ENCODE assay signal across 38 mouse cellular contexts in the genomic region with DNA sequence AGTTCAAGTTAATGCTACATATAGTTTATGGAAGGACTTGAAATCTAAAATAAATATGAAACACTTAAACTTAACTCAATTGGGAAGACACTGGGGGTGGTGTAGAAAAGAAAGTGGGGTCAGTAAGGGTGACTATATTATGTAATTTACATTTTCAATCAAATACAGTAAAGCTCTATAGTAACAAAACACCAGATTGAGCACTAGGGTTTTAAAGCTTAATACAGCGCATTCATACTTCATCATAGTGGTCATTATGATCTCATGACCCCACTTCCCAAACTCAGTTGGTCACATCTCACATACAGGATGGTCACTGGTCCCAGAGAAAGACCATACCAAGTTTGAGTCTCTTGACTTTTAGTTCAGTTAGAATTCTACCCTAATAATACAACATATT. TPM values are rescaled to one million over a fixed set of nuclear protein-coding genes. Genes with fewer than 3 reads are reported as not detected.
"Had no signal": no experiment of that assay in that cellular context is flagged by ENCODE, and none has a peak within 500 bp of the region (broad histone marks: within the 10 kb centered on the region; RNA-seq: fewer than 3 reads in every experiment).

A gene (plus strand): TSS at position 301 of the 400 bp plus-strand sequence.

- H3K4me3 ChIP-seq: left cerebral cortex, adult 2 months; limb, embryonic 10.5 days; limb, embryonic 12.5 days; limb, embryonic 13.5 days; limb, embryonic 15.5 days; liver, embryonic 12.5 days; liver, embryonic 13.5 days; liver, embryonic 15.5 days; lung, embryonic 15.5 days; megakaryocyte, embryonic 14.5 days; midbrain, embryonic 10.5 days; midbrain, embryonic 12.5 days; midbrain, embryonic 13.5 days; midbrain, embryonic 15.5 days; myocyte; neural tube, embryonic 12.5 days had no signal

- H3K4me1 ChIP-seq: limb, embryonic 10.5 days; limb, embryonic 12.5 days; limb, embryonic 13.5 days; limb, embryonic 15.5 days; liver, embryonic 12.5 days; liver, embryonic 13.5 days; liver, embryonic 15.5 days; lung, embryonic 15.5 days; megakaryocyte, embryonic 14.5 days; midbrain, embryonic 10.5 days; midbrain, embryonic 12.5 days; midbrain, embryonic 13.5 days; midbrain, embryonic 15.5 days; neural tube, embryonic 12.5 days had no signal

- H3K36me3 ChIP-seq: limb, embryonic 10.5 days; limb, embryonic 12.5 days; limb, embryonic 13.5 days; limb, embryonic 15.5 days; liver, embryonic 12.5 days; liver, embryonic 13.5 days; liver, embryonic 15.5 days; lung, embryonic 15.5 days; midbrain, embryonic 10.5 days; midbrain, embryonic 12.5 days; midbrain, embryonic 13.5 days; midbrain, embryonic 15.5 days; neural tube, embryonic 12.5 days had no signal

- H3K4me2 ChIP-seq: limb, embryonic 12.5 days; limb, embryonic 13.5 days; limb, embryonic 15.5 days; liver, embryonic 11.5 days; liver, embryonic 12.5 days; liver, embryonic 13.5 days; liver, embryonic 15.5 days; lung, embryonic 14.5 days; lung, embryonic 15.5 days; midbrain, embryonic 11.5 days; midbrain, embryonic 12.5 days; midbrain, embryonic 13.5 days; midbrain, embryonic 15.5 days; neural tube, embryonic 12.5 days had no signal

- H3K27ac ChIP-seq: left cerebral cortex, adult 2 months; limb, embryonic 10.5 days; limb, embryonic 12.5 days; limb, embryonic 13.5 days; limb, embryonic 15.5 days; liver, embryonic 12.5 days; liver, embryonic 13.5 days; liver, embryonic 14.5 days; liver, embryonic 15.5 days; lung, embryonic 15.5 days; macrophage; midbrain, embryonic 10.5 days; midbrain, embryonic 12.5 days; midbrain, embryonic 13.5 days; midbrain, embryonic 15.5 days; neural tube, embryonic 12.5 days had no signal

- ATAC-seq: liver, embryonic 12.5 days; lung, postnatal 0 days; midbrain, embryonic 13.5 days; midbrain, embryonic 15.5 days; midbrain, embryonic 16.5 days had no signal

- DNase-seq: left cerebral cortex, postnatal 4 days; liver, embryonic 13.5 days; lung, adult 18-20 months; lung, adult 2 months; lung, embryonic 14.5 days; lung, postnatal 10 days; lung, postnatal 14 days; lung, postnatal 36 days; lung, postnatal 4 days; midbrain, embryonic 14.5 days had no signal

- H3K9me3 ChIP-seq: limb, embryonic 10.5 days; limb, embryonic 12.5 days; limb, embryonic 13.5 days; limb, embryonic 15.5 days; liver, embryonic 12.5 days; liver, embryonic 13.5 days; liver, embryonic 15.5 days; lung, embryonic 15.5 days; megakaryocyte, embryonic 14.5 days; midbrain, embryonic 10.5 days; midbrain, embryonic 12.5 days; midbrain, embryonic 13.5 days; midbrain, embryonic 15.5 days; neural tube, embryonic 12.5 days had no signal

- H3K9ac ChIP-seq: limb, embryonic 12.5 days; limb, embryonic 13.5 days; limb, embryonic 15.5 days; liver, embryonic 12.5 days; liver, embryonic 13.5 days; liver, embryonic 14.5 days; liver, embryonic 15.5 days; lung, embryonic 14.5 days; lung, embryonic 15.5 days; midbrain, embryonic 12.5 days; midbrain, embryonic 13.5 days; midbrain, embryonic 15.5 days; neural tube, embryonic 12.5 days had no signal

- H3K27me3 ChIP-seq: limb, embryonic 15.5 days; liver, embryonic 12.5 days; liver, embryonic 13.5 days; liver, embryonic 15.5 days; lung, embryonic 15.5 days; midbrain, embryonic 12.5 days; midbrain, embryonic 13.5 days; midbrain, embryonic 15.5 days; neural tube, embryonic 12.5 days had no signal

RNA-seq across cellular contexts. Expression of the gene that starts here (rescaled TPM):
- polyA plus RNA-seq: limb, embryonic 10.5 days; limb, embryonic 11.5 days; limb, embryonic 12.5 days; limb, embryonic 13.5 days; limb, embryonic 14.5 days; limb, embryonic 15.5 days; liver, adult 2 months; liver, embryonic 11.5 days; liver, embryonic 12.5 days; liver, embryonic 13.5 days; liver, embryonic 16.5 days; lung, adult 2 months; lung, embryonic 14.5 days; lung, embryonic 15.5 days; lung, embryonic 16.5 days; lung, postnatal 0 days; macrophage; midbrain, embryonic 10.5 days; midbrain, embryonic 11.5 days; midbrain, embryonic 12.5 days; midbrain, embryonic 13.5 days; midbrain, embryonic 14.5 days; midbrain, embryonic 15.5 days; midbrain, embryonic 16.5 days; midbrain, postnatal 0 days; myocyte; neural tube, embryonic 11.5 days; neural tube, embryonic 12.5 days had no signal
